ENCODE assay signal across 9 mouse cellular contexts in genomic region chr14:102982016-102982626, GRCm38 (mm10). TPM values are rescaled to one million over a fixed set of nuclear protein-coding genes. Genes with fewer than 3 reads are reported as not detected.
DNase-seq lines count a peak whose midpoint lies in the region; ATAC-seq and TF ChIP-seq lines count a peak whose summit lies in the region.
"Had no signal": no experiment of that assay in that cellular context is flagged by ENCODE, and none has a peak within 500 bp of the region (broad histone marks: within the 10 kb centered on the region; RNA-seq: fewer than 3 reads in every experiment).

No protein-coding gene starts in this region.

- TF ChIP-seq CTCF in heart, adult 2 months (IDR thresholded peaks at IDR 0.05), result no peak
- no peak for TF ChIP-seq CTCF in bone marrow, adult 2 months (IDR thresholded peaks at IDR 0.05; ENCODE audit: control insufficient read depth, insufficient read depth, low read length)
- TF ChIP-seq CTCF in embryonic fibroblast, embryonic 13.5 days (IDR thresholded peaks at IDR 0.05; ENCODE audit: borderline replicate concordance, insufficient read depth, low read length), result no peak
- no peak for TF ChIP-seq CTCF in liver, postnatal 0 days (IDR thresholded peaks at IDR 0.05; ENCODE audit: low read depth)

- peak; percentile 75 for TF ChIP-seq POLR2A in heart, adult 2 months (IDR thresholded peaks at IDR 0.05; ENCODE audit: insufficient read depth, low read depth, low read length)
- peak; percentile 98 for TF ChIP-seq POLR2A in bone marrow, adult 2 months (IDR thresholded peaks at IDR 0.05; ENCODE audit: borderline replicate concordance, control insufficient read depth, low read depth, low read length)
- peak; percentile 85 for TF ChIP-seq POLR2A in embryonic fibroblast, embryonic 13.5 days (IDR thresholded peaks at IDR 0.05; ENCODE audit: low read depth, low read length)

- no peaks in the 10 kb centered on the region for H3K27me3 ChIP-seq in heart, adult 2 months (ENCODE audit: control insufficient read depth, insufficient read depth, low read length)
- H3K27me3 ChIP-seq in liver, postnatal 0 days (ENCODE audit: insufficient read depth, low read length), result peaks cover 11% of the 10 kb centered on the region
- H3K27me3 ChIP-seq in stomach, embryonic 14.5 days (ENCODE audit: control insufficient read depth, insufficient read depth, low read length), result no peaks in the 10 kb centered on the region

- H3K27ac ChIP-seq in heart, adult 2 months, result peak overlapping the region; percentile 96
- H3K27ac ChIP-seq in bone marrow, adult 2 months (ENCODE audit: control insufficient read depth, insufficient read depth, low read depth, low read length, poor library complexity), result peak overlapping the region; percentile 99
- peak overlapping the region; percentile 67 for H3K27ac ChIP-seq in embryonic fibroblast, embryonic 13.5 days (ENCODE audit: insufficient read depth, low read length)
- H3K27ac ChIP-seq in liver, postnatal 0 days (ENCODE audit: low read depth), result peak overlapping the region; percentile 93
- peak overlapping the region; percentile 80 for H3K27ac ChIP-seq in stomach, embryonic 14.5 days (ENCODE audit: low read length)

- under 1% methylated on average over 76 of the region's 76 CpGs for WGBS in heart, adult 2 months
- under 1% methylated on average over 76 of the region's 76 CpGs for WGBS in bone marrow, adult 2 months
- WGBS in liver, postnatal 0 days (ENCODE audit: insufficient replicate concordance), result under 1% methylated on average over 68 of the region's 76 CpGs
- WGBS in stomach, embryonic 14.5 days, result under 1% methylated on average over 71 of the region's 76 CpGs

- H3K4me1 ChIP-seq in heart, adult 2 months (ENCODE audit: control insufficient read depth, insufficient read depth, low read length), result peaks cover 3% of the 10 kb centered on the region; the same call in 1 of the 2 replicates
- peaks cover 1% of the 10 kb centered on the region; the same call in 1 of the 2 replicates for H3K4me1 ChIP-seq in bone marrow, adult 2 months (ENCODE audit: control insufficient read depth, insufficient read depth, low read length)
- H3K4me1 ChIP-seq in embryonic fibroblast, embryonic 13.5 days (ENCODE audit: control insufficient read depth, insufficient read depth, low read length), result no peaks in the 10 kb centered on the region; the same call in 1 of the 2 replicates
- H3K4me1 ChIP-seq in liver, postnatal 0 days (ENCODE audit: insufficient read depth), result peaks cover 7% of the 10 kb centered on the region
- no peaks in the 10 kb centered on the region for H3K4me1 ChIP-seq in stomach, embryonic 14.5 days (ENCODE audit: control insufficient read depth, insufficient read depth, low read length)

- H3K9me3 ChIP-seq in liver, postnatal 0 days (ENCODE audit: low read length), result no peaks in the 10 kb centered on the region
- H3K9me3 ChIP-seq in stomach, embryonic 14.5 days (ENCODE audit: control insufficient read depth, low read depth, low read length), result no peaks in the 10 kb centered on the region

- TF ChIP-seq EP300 in heart, adult 2 months (IDR thresholded peaks at IDR 0.05; ENCODE audit: insufficient read depth, low read depth, low read length), result no peak
- TF ChIP-seq EP300 in liver, postnatal 0 days (IDR thresholded peaks at IDR 0.05; ENCODE audit: low read depth), result no peak

- peak in 1 of 2 experiments; percentile 89 for DNase-seq in heart, adult 2 months
- no peak for DNase-seq in heart, postnatal 4 days
- peak; percentile 57 for DNase-seq in heart, postnatal 25 days (ENCODE audit: low spot score)
- DNase-seq in kidney, postnatal 4 days, result peak; percentile 63 to 83
- DNase-seq in liver, postnatal 0 days, result no peak

- no peak; the same call in 1 of the 2 replicates for ATAC-seq in liver, postnatal 0 days
- ATAC-seq in stomach, embryonic 14.5 days (ENCODE audit: insufficient number of reproducible peaks, insufficient read depth, low FRiP score, low read depth), result peak; percentile 26

- peak overlapping the region; percentile 77 for H3K4me2 ChIP-seq in liver, postnatal 0 days (ENCODE audit: low read depth, low read length)
- peak overlapping the region; percentile 92 for H3K4me2 ChIP-seq in stomach, embryonic 14.5 days (replicated peaks; ENCODE audit: low read depth, low read length)

- no peaks in the 10 kb centered on the region for H3K79me2 ChIP-seq in heart, adult 2 months (replicated peaks; ENCODE audit: control insufficient read depth, insufficient read depth, low read length)

- H3K9ac ChIP-seq in heart, adult 2 months (ENCODE audit: low read depth, low read length), result peak overlapping the region; percentile 70
- peak overlapping the region; percentile 67 for H3K9ac ChIP-seq in liver, postnatal 0 days (replicated peaks)
- peak overlapping the region; percentile 55 for H3K9ac ChIP-seq in stomach, embryonic 14.5 days (replicated peaks; ENCODE audit: low read depth, low read length)

- intact Hi-C loops in heart, adult 2 months (cut with DNase I), result loop anchor here (5.0 kb wide), 2 partner anchors 80 to 470 kb away; no protein-coding TSS in a partner anchor
- intact Hi-C loops in heart, postnatal 25 days (cut with DNase I), result loop anchor here (5.0 kb wide), 4 partner anchors 80 to 470 kb away; no protein-coding TSS in a partner anchor

- peaks cover 2% of the 10 kb centered on the region for H3K36me3 ChIP-seq in heart, adult 2 months (ENCODE audit: control insufficient read depth, insufficient read depth, low read length)
- H3K36me3 ChIP-seq in liver, postnatal 0 days (replicated peaks; ENCODE audit: insufficient read depth, low read length), result no peaks in the 10 kb centered on the region
- no peaks in the 10 kb centered on the region for H3K36me3 ChIP-seq in stomach, embryonic 14.5 days (ENCODE audit: control insufficient read depth, insufficient read depth, low read length)

- peak overlapping the region; percentile 93 for H3K4me3 ChIP-seq in heart, adult 2 months
- peak overlapping the region; percentile 93 for H3K4me3 ChIP-seq in bone marrow, adult 2 months (replicated peaks; ENCODE audit: control insufficient read depth, low read depth, low read length)
- peak overlapping the region; percentile 46 for H3K4me3 ChIP-seq in embryonic fibroblast, embryonic 13.5 days (ENCODE audit: insufficient read depth, low read length)
- H3K4me3 ChIP-seq in liver, postnatal 0 days (ENCODE audit: low read depth, low read length), result peak overlapping the region; percentile 58
- peak overlapping the region; percentile 80 for H3K4me3 ChIP-seq in stomach, embryonic 14.5 days (ENCODE audit: low read depth, low read length)

RNA-seq across cellular contexts. Expression of gene Kctd12, which starts 0.3 kb away (rescaled TPM):
- total RNA-seq in heart, adult 2 months (2021), result 10 to 100 TPM; 18.1 to 22.3 TPM
- 7.1 and 11.3 TPM in 2 replicates for polyA plus RNA-seq in heart, adult 2 months (2012; rRNA removed)
- total RNA-seq in heart, postnatal 4 days (2021), result 10 to 100 TPM; 58.2 to 58.8 TPM
- polyA plus RNA-seq in bone marrow, adult 2 months (2011; ENCODE audit: insufficient read depth, insufficient read length, low replicate concordance, missing spikeins), result 14.0 and 17.9 TPM in 2 replicates
- polyA plus RNA-seq in embryonic fibroblast, embryonic 13.5 days (2011; ENCODE audit: insufficient read length, low read depth, missing spikeins), result 19.0 and 38.8 TPM in 2 replicates
- 10 to 100 TPM; 20.3 to 23.7 TPM for total RNA-seq in heart, postnatal 25 days (2021)
- 2.6 and 3.4 TPM in 2 replicates for polyA plus RNA-seq in liver, postnatal 0 days (2015; fragmentation: Nextera tagmentation; extraction: Ambion mirVana)
- polyA plus RNA-seq in stomach, embryonic 14.5 days (2014; fragmentation: Nextera tagmentation; extraction: Ambion mirVana), result 23.2 and 28.4 TPM in 2 replicates
- total RNA-seq: MEL had no signal

Comparison
In these comparisons a context has a peak if more than half of its experiments do, and no peak if none do; other contexts are left out.
1. DNase-seq: peak in heart, postnatal 25 days (single experiment) and kidney, postnatal 4 days (2 of 2); none in heart, postnatal 4 days (single experiment) and liver, postnatal 0 days (single experiment).
2. Peak in every context shown above with its lines, with median percentiles within 50 percentile points of each other: H3K27ac ChIP-seq, H3K4me3 ChIP-seq, H3K9ac ChIP-seq and POLR2A ChIP-seq.